Mouse (Mus musculus) hindbrain, embryonic 10.5 days (tissue): ENCODE results near the gene Asb13. TPM values are rescaled to one million over a fixed set of nuclear protein-coding genes. Genes with fewer than 3 reads are reported as not detected.
A peak's percentile ranks its signal among the peaks of the same experiment; 100 is the strongest.

ENCODE experiments used
- DNase-seq: peaks from one replicate; pipeline ENCODE4 v3.0.0-alpha.2; 2017; ENCODE audit warnings: low spot score
- H3K27ac ChIP-seq: fragments of 300-500 bp; sonication (generic); 2 replicates; pipeline ENCODE4 v1.5.1; 2016; ENCODE audit warnings: mild to moderate bottlenecking, moderate library complexity
- H3K27me3 ChIP-seq: fragments of 300-500 bp; sonication (generic); 2 replicates; pipeline ENCODE4 v1.6.1; 2016; ENCODE audit warnings: mild to moderate bottlenecking; ENCODE audit not compliant: poor library complexity, insufficient read depth, severe bottlenecking
- H3K36me3 ChIP-seq: fragments of 300-500 bp; sonication (generic); 2 replicates; pipeline ENCODE4 v1.6.1; 2016; ENCODE audit warnings: mild to moderate bottlenecking, moderate library complexity
- H3K4me1 ChIP-seq: fragments of 300-500 bp; sonication (generic); replicated peaks from 2 replicates; pipeline ENCODE4 v1.6.1; 2016; ENCODE audit warnings: mild to moderate bottlenecking
- H3K4me3 ChIP-seq: fragments of 300-500 bp; sonication (generic); 2 replicates; pipeline ENCODE4 v1.5.1; 2016; ENCODE audit warnings: mild to moderate bottlenecking, moderate library complexity
- H3K9me3 ChIP-seq: fragments of 300-500 bp; sonication (generic); 2 replicates; pipeline ENCODE4 v1.6.1; 2016; ENCODE audit warnings: mild to moderate bottlenecking, moderate library complexity
- WGBS: fragments of 180-500 bp; shearing (Covaris S2); methylation state at CpG from one replicate; pipeline ENCODE4 v1.1.7; 2016; 5-methylcytosine and 5-hydroxymethylcytosine counted together
- polyA plus RNA-seq: library from polyadenylated mRNA; unstranded; fragments of >200 nt; fragmentation: Nextera tagmentation; extraction: Ambion mirVana; gene quantifications from 2 replicates; pipeline ENCODE4 v1.2.1, GENCODE M21; 2016

The Asb13 gene
- 14.3 and 16.2 TPM in 2 replicates for polyA plus RNA-seq

DNA sequence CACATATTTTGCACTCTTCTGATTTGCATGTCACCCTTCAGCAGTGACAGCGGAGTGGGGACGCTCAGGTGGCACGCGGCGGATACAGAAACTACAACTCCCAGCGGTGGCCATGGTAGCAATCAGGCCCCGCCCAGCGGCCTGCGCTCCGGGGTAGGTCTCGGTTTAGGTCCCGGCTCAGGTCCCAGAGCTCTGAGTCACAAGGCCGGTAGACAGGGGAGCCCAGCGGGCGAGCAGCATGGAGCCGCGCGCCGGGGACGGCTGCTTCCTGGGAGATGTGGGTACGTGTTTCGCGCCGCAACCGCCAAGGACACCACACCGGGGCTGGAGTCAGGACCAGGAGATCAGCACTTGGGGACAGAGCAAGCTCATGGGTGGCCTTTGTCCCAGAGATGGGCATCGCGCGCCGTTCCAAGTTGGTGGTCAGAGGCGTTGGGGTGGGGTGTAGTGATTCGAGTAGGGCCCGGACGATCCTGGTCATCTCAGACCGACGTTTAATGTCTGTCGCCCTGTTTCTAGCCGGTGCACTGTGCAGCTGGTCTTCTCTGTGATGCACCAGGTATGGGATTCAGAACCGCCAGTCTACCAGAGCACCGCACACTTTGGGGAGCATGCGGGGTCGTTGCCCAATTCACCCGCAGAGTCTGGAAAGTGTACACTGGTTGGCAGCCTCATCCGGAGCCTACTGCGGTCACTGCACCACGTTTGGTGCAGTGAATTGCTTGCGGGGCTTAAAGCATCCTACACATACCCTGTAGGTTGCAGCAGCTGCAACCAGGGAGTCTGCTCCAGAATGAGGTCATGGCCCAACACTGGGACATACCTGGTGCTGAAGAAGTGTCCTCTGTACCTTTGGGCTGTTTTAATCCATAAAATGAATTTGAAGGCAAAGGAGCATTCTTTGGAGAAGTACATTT lies at the start of gene Asb13:
Asb13 (plus strand) TSS at position 138 of the 917 bp plus-strand sequence.
- peaks cover 5% of the 10 kb centered on the region for H3K4me1 ChIP-seq
- no peaks in the 10 kb centered on the region for H3K36me3 ChIP-seq
- peak; percentile 80 for DNase-seq
- peak within 1 kb of the TSS; percentile 85 for H3K27ac ChIP-seq
- 0 out of 2 replicates have a peak, but pooled peaks cover 3% of the 10 kb centered on the region for H3K9me3 ChIP-seq
- WGBS: 1% methylated on average over 47 of the region's 47 CpGs
- H3K27me3 ChIP-seq: peaks cover 7% of the 10 kb centered on the region; the same call in 1 of the 2 replicates
- H3K4me3 ChIP-seq: peak within 1 kb of the TSS; percentile 68

DNA sequence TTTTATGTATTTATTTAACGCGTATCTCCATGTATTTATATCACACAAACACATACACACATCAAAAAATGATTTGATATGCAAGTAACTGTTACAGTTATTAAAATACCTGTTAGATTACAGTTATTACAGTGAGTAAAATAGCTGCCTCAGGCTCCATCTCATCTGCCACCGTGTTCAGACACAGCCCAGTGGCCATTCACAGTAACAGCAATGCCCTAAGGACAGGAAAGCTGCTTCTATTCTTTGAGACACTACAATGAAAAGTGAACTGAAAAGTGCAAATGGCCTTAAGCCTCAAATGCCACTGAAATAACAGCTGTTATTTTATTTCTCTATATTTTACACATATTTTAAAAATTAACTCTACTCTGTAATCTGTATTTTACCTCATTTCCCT lies 43.0 kb upstream of the Asb13 start:
- Histone ChIP-seq H3K4me3 (no peak overlapping the region), H3K27me3 (no peaks in the 10 kb centered on the region), H3K36me3 (peaks cover 90% of the 10 kb centered on the region), H3K4me1 (no peaks in the 10 kb centered on the region), H3K27ac (no peak overlapping the region), H3K9me3 (no peaks in the 10 kb centered on the region)
- 95% methylated on average over 3 of the region's 3 CpGs for WGBS
- DNase-seq: no peak

DNA sequence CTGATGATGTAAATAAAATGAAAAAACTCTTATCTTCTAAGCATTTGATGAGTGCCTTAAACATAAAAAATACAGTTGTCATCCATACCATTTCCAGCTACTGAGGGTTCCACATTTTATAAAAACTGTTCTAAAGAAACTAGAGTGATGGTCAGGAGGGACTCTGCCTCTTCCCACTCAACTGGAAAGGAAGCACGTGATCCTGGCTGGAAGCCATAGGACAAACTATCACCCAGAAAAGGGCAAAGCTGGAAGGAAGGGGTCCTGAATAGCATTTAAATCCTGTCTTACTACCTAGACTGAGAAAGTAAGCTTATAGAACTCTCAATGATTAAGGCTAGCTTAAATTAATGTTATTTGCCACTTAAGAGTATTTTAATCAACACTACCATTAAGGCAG lies 39.5 kb upstream of the Asb13 start:
- Histone ChIP-seq H3K36me3 (peaks cover 90% of the 10 kb centered on the region), H3K27me3 (no peaks in the 10 kb centered on the region), H3K9me3 (no peaks in the 10 kb centered on the region), H3K27ac (no peak overlapping the region), H3K4me3 (no peak overlapping the region), H3K4me1 (no peaks in the 10 kb centered on the region)
- 93% methylated on average over 1 of the region's 1 CpGs for WGBS
- DNase-seq: no peak

GRCm38 (mm10) chr13:3596232-3596631 lies 37.6 kb upstream of the Asb13 start:
- H3K27me3 ChIP-seq: no peaks in the 10 kb centered on the region
- H3K36me3 ChIP-seq: peaks cover 80% of the 10 kb centered on the region
- H3K4me1 ChIP-seq: no peaks in the 10 kb centered on the region
- H3K9me3 ChIP-seq: no peaks in the 10 kb centered on the region
- H3K4me3 ChIP-seq: no peak overlapping the region
- 94% methylated on average over 6 of the region's 6 CpGs for WGBS
- no peak overlapping the region for H3K27ac ChIP-seq
- DNase-seq: no peak

- 29% methylated on average over 8 of the region's 8 CpGs for WGBS
- H3K27ac ChIP-seq: peak overlapping the region; percentile 94
Measured at GRCm38 (mm10) chr13:3609780-3610117, 24.1 kb upstream of the Asb13 start.

DNA sequence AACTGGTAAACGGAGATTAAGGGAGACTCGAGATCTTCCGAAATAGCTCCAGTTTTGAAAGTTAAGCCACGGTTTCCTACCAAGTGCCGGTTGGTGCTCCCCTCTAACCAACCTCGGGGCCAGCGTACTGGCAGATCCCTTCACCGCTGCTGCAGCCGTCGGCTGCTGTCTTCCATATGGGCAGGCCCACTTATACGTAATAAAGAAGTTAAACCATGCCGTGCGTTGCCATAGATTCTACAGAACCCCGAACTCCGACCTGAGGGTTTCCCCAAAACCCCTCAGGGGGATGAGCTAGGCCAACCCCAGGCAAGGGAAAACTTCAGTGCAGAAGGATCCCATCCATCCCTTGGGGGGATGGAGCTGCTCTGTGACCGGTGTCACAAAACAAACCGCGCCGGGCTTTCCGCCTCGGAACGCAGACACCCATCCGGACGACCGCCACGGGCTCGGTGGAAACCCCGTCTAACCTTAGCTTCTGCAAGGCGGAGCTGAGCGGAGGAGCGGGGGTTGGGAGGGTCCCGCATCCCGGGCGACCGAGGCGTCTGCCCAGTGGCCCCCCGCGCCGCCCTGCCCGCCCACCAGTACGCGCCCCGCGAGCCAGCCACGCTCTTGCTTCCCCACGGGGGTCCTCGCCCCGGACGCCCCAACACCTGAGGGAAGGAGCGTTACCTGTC lies 23.6 kb upstream of the Asb13 start:
- no peaks in the 10 kb centered on the region for H3K36me3 ChIP-seq
- H3K4me3 ChIP-seq: peak overlapping the region; percentile 98
- H3K27ac ChIP-seq: peak overlapping the region; percentile 94
- no peaks in the 10 kb centered on the region for H3K27me3 ChIP-seq
- under 1% methylated on average over 47 of the region's 50 CpGs for WGBS
- peak; percentile 51 for DNase-seq
- no peaks in the 10 kb centered on the region for H3K9me3 ChIP-seq
- peaks cover 7% of the 10 kb centered on the region for H3K4me1 ChIP-seq

More at GRCm38 (mm10) chr13:3609780-3610117, 24.1 kb upstream of the Asb13 start:
- Histone ChIP-seq H3K27me3 (no peaks in the 10 kb centered on the region), H3K36me3 (no peaks in the 10 kb centered on the region), H3K9me3 (no peaks in the 10 kb centered on the region), H3K4me1 (peaks cover 7% of the 10 kb centered on the region), H3K4me3 (peak overlapping the region; percentile 98)
- no peak for DNase-seq

GRCm38 (mm10) chr13:3610795-3611438 lies 22.9 kb upstream of the Asb13 start, which contains the start of gene Fam208b:
TSS of gene Fam208b (minus strand) at chr13:3611108.
- Histone ChIP-seq H3K27ac (peak within 1 kb of the TSS; percentile 94), H3K9me3 (no peaks in the 10 kb centered on the region), H3K27me3 (no peaks in the 10 kb centered on the region), H3K36me3 (no peaks in the 10 kb centered on the region), H3K4me3 (peak within 1 kb of the TSS; percentile 98), H3K4me1 (peaks cover 7% of the 10 kb centered on the region)
- under 1% methylated on average over 58 of the region's 58 CpGs for WGBS
- peak; percentile 99 for DNase-seq

- no peak overlapping the region for H3K4me3 ChIP-seq
- H3K27ac ChIP-seq: no peak overlapping the region
- H3K27me3 ChIP-seq: no peaks in the 10 kb centered on the region
- no peaks in the 10 kb centered on the region for H3K36me3 ChIP-seq
- DNase-seq: no peak
- no peaks in the 10 kb centered on the region for H3K4me1 ChIP-seq
- 0 out of 2 replicates have a peak, but pooled peaks cover 7% of the 10 kb centered on the region for H3K9me3 ChIP-seq
- WGBS: 60% methylated on average over 3 of the region's 3 CpGs
Measured at GRCm38 (mm10) chr13:3627139-3627538, 6.7 kb upstream of the Asb13 start.

DNA sequence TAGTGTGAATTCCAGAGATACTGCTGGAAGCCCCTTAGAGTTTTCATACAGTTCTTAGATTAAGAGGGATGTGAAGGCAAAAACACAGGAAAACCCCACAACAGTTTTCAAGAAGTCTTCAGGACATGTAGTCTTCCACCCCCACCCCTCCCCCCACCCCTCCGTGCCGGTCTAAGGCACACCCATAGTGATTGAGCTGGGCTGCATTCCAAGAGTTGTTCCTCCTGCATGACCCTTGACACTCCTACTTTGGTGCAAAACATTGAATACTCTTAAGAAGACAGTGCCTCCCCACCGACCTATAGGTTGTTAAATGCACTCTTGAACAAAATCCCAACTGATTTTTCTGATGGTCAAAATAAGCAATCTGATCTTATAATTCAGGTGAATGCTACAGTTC lies 5.7 kb upstream of the Asb13 start:
- DNase-seq: no peak

GRCm38 (mm10) chr13:3632551-3632950 lies 1.3 kb upstream of the Asb13 start:
- Histone ChIP-seq H3K4me3 (no peak overlapping the region), H3K4me1 (peaks cover 5% of the 10 kb centered on the region), H3K27me3 (peaks cover 7% of the 10 kb centered on the region; the same call in 1 of the 2 replicates), H3K36me3 (no peaks in the 10 kb centered on the region), H3K27ac (no peak overlapping the region), H3K9me3 (0 out of 2 replicates have a peak, but pooled peaks cover 3% of the 10 kb centered on the region)
- 87% methylated on average over 9 of the region's 9 CpGs for WGBS
- no peak for DNase-seq

More for the DNA sequence above, 5.7 kb upstream of the Asb13 start:
- WGBS: 35% methylated on average over 3 of the region's 3 CpGs
- H3K9me3 ChIP-seq: 0 out of 2 replicates have a peak, but pooled peaks cover 7% of the 10 kb centered on the region
- no peak overlapping the region for H3K27ac ChIP-seq
- peaks cover 5% of the 10 kb centered on the region; the same call in 1 of the 2 replicates for H3K27me3 ChIP-seq
- H3K36me3 ChIP-seq: no peaks in the 10 kb centered on the region
- H3K4me1 ChIP-seq: no peaks in the 10 kb centered on the region
- H3K4me3 ChIP-seq: no peak overlapping the region

DNA sequence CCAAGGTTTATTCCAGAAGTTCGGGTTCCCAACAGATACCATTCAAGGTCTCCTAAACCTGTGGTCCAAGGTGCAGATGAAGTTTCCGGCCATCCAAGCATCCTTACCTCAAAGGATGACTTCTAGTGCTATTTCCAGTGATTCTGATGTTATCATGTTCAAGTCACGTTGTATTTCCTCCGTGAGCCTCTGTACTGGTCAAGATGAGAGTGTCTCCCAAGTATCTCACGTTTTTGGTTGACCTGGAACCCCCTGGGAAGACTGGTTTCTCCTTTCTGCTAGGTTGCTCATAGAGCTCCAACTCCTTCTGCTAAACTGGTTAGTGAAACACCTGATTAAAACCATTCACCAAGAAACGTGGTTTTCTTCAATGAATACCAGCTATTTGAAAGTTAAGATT lies 701 bp upstream of the Asb13 start:
- Histone ChIP-seq H3K9me3 (0 out of 2 replicates have a peak, but pooled peaks cover 3% of the 10 kb centered on the region), H3K4me1 (peaks cover 5% of the 10 kb centered on the region), H3K4me3 (peak overlapping the region; percentile 68; the same call in 1 of the 2 replicates), H3K36me3 (no peaks in the 10 kb centered on the region), H3K27me3 (peaks cover 7% of the 10 kb centered on the region; the same call in 1 of the 2 replicates), H3K27ac (no peak overlapping the region)
- 41% methylated on average over 6 of the region's 6 CpGs for WGBS
- no peak for DNase-seq

DNA sequence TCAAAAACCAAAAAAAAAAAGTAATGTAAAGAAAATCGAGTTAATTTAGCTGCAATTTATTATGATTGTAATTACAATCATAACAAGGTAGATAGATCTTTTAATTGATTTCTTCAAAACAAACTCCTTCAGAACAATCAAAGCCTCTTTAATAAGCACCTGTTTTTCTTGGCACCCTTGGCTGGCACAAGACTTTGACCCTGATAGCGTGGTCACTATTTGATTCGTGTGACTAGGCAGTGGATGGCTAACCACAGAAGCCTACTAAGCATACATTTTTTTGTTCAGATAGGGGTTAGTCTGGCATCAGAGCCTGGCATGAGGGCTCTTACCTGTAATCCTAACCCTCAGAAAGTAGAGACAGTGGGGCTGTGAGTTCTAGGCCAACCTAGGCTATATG lies 1.2 kb downstream of the Asb13 start:
- peaks cover 7% of the 10 kb centered on the region; the same call in 1 of the 2 replicates for H3K27me3 ChIP-seq
- H3K9me3 ChIP-seq: 0 out of 2 replicates have a peak, but pooled peaks cover 3% of the 10 kb centered on the region
- peaks cover 5% of the 10 kb centered on the region for H3K4me1 ChIP-seq
- no peak overlapping the region for H3K4me3 ChIP-seq
- 95% methylated on average over 3 of the region's 3 CpGs for WGBS
- H3K36me3 ChIP-seq: no peaks in the 10 kb centered on the region
- DNase-seq: no peak
- H3K27ac ChIP-seq: no peak overlapping the region
